Mouse (Mus musculus) hindbrain, embryonic 10.5 days (tissue): Measurements from ENCODE around the gene Rtp4. TPM values are rescaled to one million over a fixed set of nuclear protein-coding genes. Genes with fewer than 3 reads are reported as not detected.
A peak's percentile ranks its signal among the peaks of the same experiment; 100 is the strongest.

Experiments used
- DNase-seq: peaks from one replicate; pipeline ENCODE4 v3.0.0-alpha.2; 2017; ENCODE audit warnings: low spot score
- H3K27ac ChIP-seq: fragments of 300-500 bp; sonication (generic); 2 replicates; pipeline ENCODE4 v1.5.1; 2016; ENCODE audit warnings: mild to moderate bottlenecking, moderate library complexity
- H3K27me3 ChIP-seq: fragments of 300-500 bp; sonication (generic); 2 replicates; pipeline ENCODE4 v1.6.1; 2016; ENCODE audit warnings: mild to moderate bottlenecking; ENCODE audit not compliant: poor library complexity, insufficient read depth, severe bottlenecking
- H3K36me3 ChIP-seq: fragments of 300-500 bp; sonication (generic); 2 replicates; pipeline ENCODE4 v1.6.1; 2016; ENCODE audit warnings: mild to moderate bottlenecking, moderate library complexity
- H3K4me1 ChIP-seq: fragments of 300-500 bp; sonication (generic); replicated peaks from 2 replicates; pipeline ENCODE4 v1.6.1; 2016; ENCODE audit warnings: mild to moderate bottlenecking
- H3K4me3 ChIP-seq: fragments of 300-500 bp; sonication (generic); 2 replicates; pipeline ENCODE4 v1.5.1; 2016; ENCODE audit warnings: mild to moderate bottlenecking, moderate library complexity
- H3K9me3 ChIP-seq: fragments of 300-500 bp; sonication (generic); 2 replicates; pipeline ENCODE4 v1.6.1; 2016; ENCODE audit warnings: mild to moderate bottlenecking, moderate library complexity
- WGBS: fragments of 180-500 bp; shearing (Covaris S2); methylation state at CpG from one replicate; pipeline ENCODE4 v1.1.7; 2016; 5-methylcytosine and 5-hydroxymethylcytosine counted together
- polyA plus RNA-seq: library from polyadenylated mRNA; unstranded; fragments of >200 nt; fragmentation: Nextera tagmentation; extraction: Ambion mirVana; gene quantifications from 2 replicates; pipeline ENCODE4 v1.2.1, GENCODE M21; 2016

Gene Rtp4
- polyA plus RNA-seq, 1 experiment from 2014 or later: 1.5 TPM

DNA sequence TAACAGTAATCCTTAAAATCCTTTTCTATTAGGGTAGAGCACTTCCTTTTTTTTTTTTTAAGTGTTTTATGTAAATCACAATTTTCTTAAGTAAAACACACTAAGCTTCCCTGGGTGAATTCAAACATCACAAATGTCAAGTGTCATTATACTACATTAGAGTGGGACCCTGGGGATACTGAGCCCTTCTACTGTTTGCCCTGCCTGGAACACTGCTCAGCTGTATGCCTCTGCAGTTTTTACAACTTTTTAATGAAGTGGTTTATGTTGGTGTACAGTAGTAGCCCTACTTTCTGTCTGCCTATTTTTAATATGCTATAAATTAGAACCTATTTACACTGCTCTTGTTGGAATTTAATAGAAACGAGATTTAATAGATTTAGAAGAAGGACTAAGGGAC lies 22.2 kb upstream of the Rtp4 start:
- Histone ChIP-seq H3K27ac (no peak overlapping the region), H3K4me3 (no peak overlapping the region), H3K36me3 (no peaks in the 10 kb centered on the region), H3K9me3 (no peaks in the 10 kb centered on the region), H3K27me3 (peaks cover 52% of the 10 kb centered on the region), H3K4me1 (peaks cover 31% of the 10 kb centered on the region)
- WGBS: 71% methylated on average over 1 of the region's 1 CpGs
- DNase-seq: no peak

DNA sequence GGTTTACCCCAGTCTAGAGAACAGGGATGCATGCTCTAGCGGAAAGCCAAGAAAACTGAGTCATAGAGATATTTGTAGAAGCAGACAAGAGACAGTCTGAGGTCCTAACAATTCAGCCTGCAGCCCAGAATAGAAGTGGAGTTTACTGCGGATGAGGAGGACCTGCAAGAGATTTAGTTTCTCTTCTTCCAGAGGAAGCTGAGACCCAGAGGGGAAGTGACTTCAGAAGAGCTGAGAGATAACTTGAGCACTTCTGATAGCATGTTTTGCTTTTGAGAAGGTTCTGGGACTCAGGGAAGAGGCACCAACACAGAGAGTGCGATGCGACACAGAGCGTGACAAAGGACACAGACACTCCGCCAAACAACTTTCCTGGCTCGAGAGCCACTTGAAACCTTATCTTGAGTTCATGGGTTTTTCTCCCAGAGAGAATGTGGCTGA lies 21.4 kb upstream of the Rtp4 start:
- Histone ChIP-seq H3K4me3 (no peak overlapping the region), H3K36me3 (no peaks in the 10 kb centered on the region), H3K4me1 (peaks cover 36% of the 10 kb centered on the region), H3K9me3 (no peaks in the 10 kb centered on the region), H3K27ac (no peak overlapping the region), H3K27me3 (peaks cover 54% of the 10 kb centered on the region)
- no peak for DNase-seq
- 77% methylated on average over 7 of the region's 7 CpGs for WGBS

DNA sequence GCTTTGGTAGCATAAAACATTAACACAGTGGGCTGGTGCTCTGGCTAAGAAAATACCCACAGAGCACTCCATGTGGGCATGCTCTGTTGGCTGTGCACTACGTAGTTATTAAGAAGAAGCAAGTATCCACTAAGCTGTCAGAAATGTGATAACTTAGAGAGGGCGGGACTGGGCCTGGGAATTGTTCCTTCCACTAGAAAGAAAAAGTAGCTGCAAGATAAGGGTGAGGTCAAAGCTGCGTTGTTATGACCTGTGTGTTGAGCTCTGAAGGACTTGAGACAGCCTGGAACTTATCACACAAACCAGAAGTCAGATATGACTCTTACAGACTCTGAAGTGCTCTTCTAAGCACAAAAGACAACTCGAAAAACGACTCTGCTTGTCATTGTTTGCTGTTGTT lies 19.5 kb upstream of the Rtp4 start:
- Histone ChIP-seq H3K36me3 (no peaks in the 10 kb centered on the region), H3K4me3 (no peak overlapping the region), H3K27ac (no peak overlapping the region), H3K27me3 (peaks cover 57% of the 10 kb centered on the region), H3K9me3 (no peaks in the 10 kb centered on the region), H3K4me1 (peaks cover 55% of the 10 kb centered on the region)
- 77% methylated on average over 5 of the region's 5 CpGs for WGBS
- DNase-seq: no peak

DNA sequence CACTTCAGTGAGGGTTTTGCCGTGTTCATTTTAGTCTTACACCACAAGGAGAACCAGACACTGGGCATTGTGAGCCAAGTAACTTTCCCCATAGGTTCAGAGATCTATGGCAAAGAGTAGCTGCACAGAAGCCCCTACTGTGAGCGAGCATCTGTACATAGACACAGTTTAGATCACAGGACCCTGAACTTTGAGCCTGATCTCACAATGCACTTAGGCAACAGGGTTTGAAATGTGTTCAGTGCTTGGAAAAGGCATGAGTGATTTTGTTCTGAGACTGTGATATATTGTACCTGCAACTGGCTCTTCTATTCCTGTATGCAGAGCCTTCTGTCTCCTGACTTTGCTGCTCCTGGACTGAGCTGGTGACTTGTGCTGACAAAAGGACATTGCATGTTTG lies 18.8 kb upstream of the Rtp4 start:
- H3K27ac ChIP-seq: no peak overlapping the region
- H3K4me1 ChIP-seq: peaks cover 60% of the 10 kb centered on the region
- WGBS: 83% methylated on average over 2 of the region's 2 CpGs
- H3K9me3 ChIP-seq: no peaks in the 10 kb centered on the region
- H3K4me3 ChIP-seq: no peak overlapping the region
- peaks cover 53% of the 10 kb centered on the region for H3K27me3 ChIP-seq
- no peak for DNase-seq
- H3K36me3 ChIP-seq: no peaks in the 10 kb centered on the region

DNA sequence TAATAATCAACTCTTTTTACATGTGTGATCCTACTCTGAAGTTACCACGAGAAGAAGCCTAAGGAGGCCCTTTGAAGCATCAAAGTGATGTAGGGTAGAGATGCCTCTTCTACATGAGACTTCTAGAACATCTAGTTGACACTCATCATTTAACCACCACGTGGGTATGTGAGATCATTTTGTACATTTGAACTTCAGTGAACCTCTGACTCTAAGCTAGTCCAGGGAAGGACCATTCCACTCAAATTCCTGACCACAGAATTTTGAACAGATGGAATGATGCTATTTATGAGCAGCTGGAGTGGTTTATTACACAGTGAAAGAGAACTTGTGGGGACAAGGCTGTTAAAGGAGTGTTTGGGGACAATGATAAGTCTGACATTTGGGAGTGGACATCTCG lies 17.6 kb upstream of the Rtp4 start:
- no peak for DNase-seq
- Histone ChIP-seq H3K9me3 (no peaks in the 10 kb centered on the region), H3K4me3 (no peak overlapping the region), H3K27me3 (peaks cover 51% of the 10 kb centered on the region), H3K4me1 (peaks cover 51% of the 10 kb centered on the region), H3K27ac (no peak overlapping the region), H3K36me3 (no peaks in the 10 kb centered on the region)
- 80% methylated on average over 3 of the region's 3 CpGs for whole genome bisulfite sequencing

DNA sequence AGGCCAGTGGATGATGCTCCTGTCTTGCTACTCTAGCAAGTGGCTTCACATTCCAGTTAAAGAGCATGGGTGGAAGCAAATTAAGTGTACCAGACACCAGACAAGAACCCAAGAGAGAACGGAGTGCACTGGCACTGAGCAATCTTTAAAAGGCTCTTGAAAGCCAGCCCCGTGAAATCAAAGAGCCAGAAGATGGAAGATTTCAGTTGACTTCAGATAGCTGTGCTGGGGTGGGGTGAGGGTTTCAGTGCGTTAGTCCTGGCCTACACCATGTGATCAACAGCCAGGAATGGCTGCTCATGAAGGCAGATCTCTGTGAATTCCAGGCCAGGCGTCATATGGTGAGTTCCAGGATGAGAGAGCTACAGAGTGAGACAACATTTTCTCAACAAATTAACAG lies 16.7 kb upstream of the Rtp4 start:
- 77% methylated on average over 4 of the region's 4 CpGs for WGBS
- H3K27ac ChIP-seq: peak overlapping the region; percentile 62; the same call in 1 of the 2 replicates
- H3K36me3 ChIP-seq: no peaks in the 10 kb centered on the region
- H3K4me1 ChIP-seq: peaks cover 43% of the 10 kb centered on the region
- no peak overlapping the region for H3K4me3 ChIP-seq
- no peak for DNase-seq
- H3K27me3 ChIP-seq: peaks cover 51% of the 10 kb centered on the region
- H3K9me3 ChIP-seq: no peaks in the 10 kb centered on the region

DNA sequence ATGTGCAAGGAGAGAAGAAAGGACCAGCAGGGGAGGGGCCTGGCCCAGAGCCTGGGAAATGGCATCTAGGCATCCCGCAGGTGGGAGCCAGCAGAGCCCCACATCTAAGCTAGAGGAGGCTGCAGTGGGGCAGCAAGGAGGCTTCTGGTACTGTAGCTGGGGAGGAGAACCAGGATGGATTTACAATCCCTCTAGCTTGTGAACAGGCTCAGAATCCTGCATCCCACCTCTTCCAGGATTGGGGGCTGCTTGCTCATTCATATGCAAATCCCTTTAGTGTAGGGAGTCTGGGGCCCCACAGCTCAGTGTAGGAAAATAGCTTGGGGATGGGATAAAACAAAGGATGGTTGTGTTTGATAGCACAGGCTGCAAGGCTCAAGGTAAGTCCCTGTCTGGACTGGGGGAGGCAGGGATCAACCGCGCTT lies 15.8 kb upstream of the Rtp4 start:
- no peaks in the 10 kb centered on the region for H3K36me3 ChIP-seq
- H3K4me1 ChIP-seq: peaks cover 34% of the 10 kb centered on the region
- peak overlapping the region; percentile 83 for H3K27ac ChIP-seq
- WGBS: 25% methylated on average over 3 of the region's 3 CpGs
- H3K27me3 ChIP-seq: peaks cover 51% of the 10 kb centered on the region
- DNase-seq: peak; percentile 32
- H3K9me3 ChIP-seq: no peaks in the 10 kb centered on the region
- H3K4me3 ChIP-seq: no peak overlapping the region

DNA sequence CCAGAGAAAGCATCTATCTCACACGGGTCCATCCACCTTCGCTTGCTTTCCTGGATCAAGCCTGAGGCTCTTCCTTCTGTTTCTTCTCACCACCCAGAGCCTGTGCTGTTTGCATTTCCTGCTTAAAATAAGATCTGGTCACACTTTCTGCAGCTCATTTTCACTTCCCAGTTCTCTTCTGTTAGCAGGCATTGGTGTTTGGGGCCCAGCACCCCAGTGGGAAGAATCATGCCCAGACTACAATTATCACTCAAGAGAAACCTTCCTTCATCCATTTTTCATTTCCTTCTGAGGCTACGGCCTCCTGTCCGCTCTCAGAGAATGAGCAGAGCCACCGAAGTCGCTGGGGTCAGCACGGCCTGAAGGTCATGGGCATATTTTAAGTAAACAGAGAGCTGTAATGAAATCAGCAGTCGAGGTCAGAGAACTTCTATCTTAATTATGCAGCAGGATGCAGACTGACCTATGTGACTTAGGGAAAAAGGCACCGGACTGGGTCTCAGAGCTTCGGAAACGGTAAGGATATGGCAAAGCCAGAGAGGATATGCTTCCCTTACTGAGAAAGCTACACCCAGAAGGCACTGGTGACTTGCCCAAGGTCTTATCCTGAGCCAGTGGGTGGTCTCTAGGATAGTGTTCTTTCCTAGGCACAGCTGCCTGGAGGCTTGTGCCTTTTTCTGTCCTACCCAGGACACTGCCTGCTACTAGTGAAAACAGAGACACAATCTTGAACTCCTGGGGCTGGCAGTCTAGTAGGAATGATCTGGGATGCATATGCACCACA lies 14.0 kb upstream of the Rtp4 start:
- Histone ChIP-seq H3K27me3 (peaks cover 44% of the 10 kb centered on the region), H3K4me3 (no peak overlapping the region), H3K27ac (peak overlapping the region; percentile 83), H3K36me3 (no peaks in the 10 kb centered on the region), H3K4me1 (peaks cover 34% of the 10 kb centered on the region), H3K9me3 (no peaks in the 10 kb centered on the region)
- DNase-seq: no peak
- WGBS: 38% methylated on average over 11 of the region's 11 CpGs

DNA sequence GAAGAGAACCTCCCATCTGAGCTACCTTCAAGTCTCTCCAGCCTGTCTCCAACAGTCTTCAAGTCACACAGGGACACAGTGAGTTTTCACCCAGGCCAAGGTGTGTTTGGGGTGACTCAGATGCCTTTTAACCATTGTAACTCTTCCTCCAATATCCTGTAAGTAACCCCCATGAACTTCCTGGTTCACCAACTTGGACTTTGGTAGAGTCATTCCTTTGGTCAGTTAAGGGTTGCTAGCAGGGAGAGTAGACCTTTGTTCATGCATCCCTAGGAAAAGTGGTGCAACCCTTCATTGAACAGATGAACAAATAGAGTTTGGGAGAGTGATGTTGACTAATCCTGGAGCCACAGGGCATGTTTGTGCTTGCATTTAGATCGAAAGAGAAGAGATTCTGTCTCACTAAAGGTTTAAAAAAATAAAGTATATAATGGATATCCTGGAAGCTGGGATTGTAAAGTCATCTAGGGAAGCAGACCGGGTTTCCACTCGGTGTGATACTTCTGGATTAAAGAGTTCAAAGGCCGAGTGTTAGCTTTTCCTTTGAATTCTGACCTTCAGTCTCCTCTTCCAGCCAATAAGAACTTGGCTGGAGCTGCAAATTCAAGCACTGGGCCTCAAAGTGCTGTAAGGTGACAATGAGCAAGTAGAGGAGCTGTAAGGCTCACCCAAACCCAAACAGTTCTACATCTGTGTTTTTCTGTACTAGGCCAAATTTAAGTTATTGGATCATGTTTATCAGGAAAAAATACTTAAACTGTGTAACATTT lies 8.7 kb upstream of the Rtp4 start:
- Histone ChIP-seq H3K27ac (no peak overlapping the region), H3K27me3 (peaks cover 8% of the 10 kb centered on the region; the same call in 1 of the 2 replicates), H3K4me3 (no peak overlapping the region), H3K36me3 (peaks cover 3% of the 10 kb centered on the region; the same call in 1 of the 2 replicates), H3K4me1 (peaks cover 2% of the 10 kb centered on the region), H3K9me3 (no peaks in the 10 kb centered on the region)
- WGBS: 84% methylated on average over 4 of the region's 4 CpGs
- no peak for DNase-seq

DNA sequence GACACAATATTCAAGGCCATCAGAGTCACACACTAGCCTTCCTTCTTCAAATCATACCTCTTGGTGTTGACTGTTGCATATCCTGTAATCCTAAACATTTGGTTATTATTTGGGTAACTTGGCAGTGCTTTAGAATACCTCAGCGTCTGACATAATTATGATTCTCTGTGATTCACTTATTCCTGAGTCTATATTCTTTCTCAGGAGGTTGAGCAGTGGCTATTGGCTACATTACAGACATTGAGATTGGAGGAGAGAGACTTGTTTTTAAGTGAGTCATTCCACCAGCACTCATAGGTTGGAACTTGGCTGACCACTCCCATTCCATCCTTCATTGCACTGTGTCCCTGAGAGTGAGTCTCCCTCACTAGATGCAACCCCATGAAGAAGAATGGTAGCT lies 6.7 kb upstream of the Rtp4 start:
- Histone ChIP-seq H3K27ac (no peak overlapping the region), H3K36me3 (peaks cover 3% of the 10 kb centered on the region; the same call in 1 of the 2 replicates), H3K27me3 (peaks cover 5% of the 10 kb centered on the region; the same call in 1 of the 2 replicates), H3K4me3 (no peak overlapping the region), H3K4me1 (no peaks in the 10 kb centered on the region; the same call in 1 of the 2 replicates), H3K9me3 (no peaks in the 10 kb centered on the region)
- WGBS: 90% methylated on average over 1 of the region's 1 CpGs
- DNase-seq: no peak

DNA sequence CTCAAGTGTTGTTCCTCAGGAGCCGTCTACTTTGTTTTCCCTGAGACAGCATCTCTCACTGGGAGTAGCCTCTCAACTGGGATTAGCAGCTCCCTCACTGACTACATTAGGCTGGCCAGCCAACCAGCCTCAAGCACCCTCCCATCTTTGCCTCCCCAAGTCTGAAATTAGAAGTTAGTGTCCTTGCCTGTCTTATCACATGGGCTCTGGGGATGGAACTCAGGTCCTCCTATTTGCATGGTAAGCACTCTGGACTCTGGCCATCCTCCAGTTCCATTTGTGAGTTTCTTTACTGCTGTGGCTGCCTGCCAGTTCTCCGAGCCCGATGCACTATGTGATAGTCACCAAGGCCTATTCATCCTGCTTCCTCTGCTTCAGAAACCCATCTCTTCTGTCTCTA lies 4.3 kb upstream of the Rtp4 start:
- Histone ChIP-seq H3K27me3 (peaks cover 2% of the 10 kb centered on the region; the same call in 1 of the 2 replicates), H3K27ac (no peak overlapping the region), H3K9me3 (no peaks in the 10 kb centered on the region), H3K4me1 (peaks cover 17% of the 10 kb centered on the region), H3K4me3 (no peak overlapping the region), H3K36me3 (peaks cover 3% of the 10 kb centered on the region; the same call in 1 of the 2 replicates)
- DNase-seq: no peak
- WGBS: 80% methylated on average over 3 of the region's 3 CpGs

DNA sequence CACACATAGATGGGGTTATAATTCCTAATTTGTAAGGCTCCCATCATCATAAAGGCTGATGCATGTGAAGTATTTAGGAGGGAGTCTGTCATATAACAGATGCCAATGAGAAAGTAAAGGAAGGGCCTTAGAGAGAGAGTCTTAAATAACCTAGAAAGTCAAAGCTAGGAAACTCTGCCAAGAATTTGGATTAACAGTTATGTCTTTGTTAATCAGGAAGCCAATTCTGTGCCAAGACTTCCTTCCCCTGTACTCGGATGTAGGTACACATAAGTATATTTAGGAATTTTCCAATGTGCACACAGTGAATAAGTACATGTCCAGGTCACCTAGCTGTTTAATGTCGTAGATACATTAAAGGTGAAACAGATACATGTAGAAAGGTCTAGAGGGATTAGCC lies 3.5 kb upstream of the Rtp4 start:
- WGBS: 91% methylated on average over 2 of the region's 2 CpGs
- H3K27ac ChIP-seq: no peak overlapping the region
- DNase-seq: no peak
- peaks cover 8% of the 10 kb centered on the region; the same call in 1 of the 2 replicates for H3K27me3 ChIP-seq
- H3K36me3 ChIP-seq: peaks cover 3% of the 10 kb centered on the region; the same call in 1 of the 2 replicates
- no peaks in the 10 kb centered on the region for H3K9me3 ChIP-seq
- H3K4me3 ChIP-seq: no peak overlapping the region
- peaks cover 26% of the 10 kb centered on the region for H3K4me1 ChIP-seq

DNA sequence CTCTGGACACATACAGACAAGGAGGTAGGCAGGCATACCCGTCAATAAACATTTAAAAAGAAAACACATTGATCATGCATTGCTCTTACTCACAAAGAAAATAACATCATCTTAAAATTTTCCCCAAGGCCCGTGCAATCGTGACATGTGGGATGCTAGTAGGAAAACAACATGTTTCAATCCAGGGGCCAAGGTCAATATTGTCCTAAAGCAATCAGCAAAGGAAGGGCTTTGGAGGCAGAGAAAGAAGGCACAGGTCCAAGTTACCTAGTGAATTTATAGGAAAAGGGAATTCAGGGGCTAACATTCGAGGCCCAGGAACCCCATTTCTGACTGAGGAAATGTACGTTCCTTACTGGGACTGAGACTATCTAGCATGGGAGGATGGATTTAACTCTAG lies 2.9 kb upstream of the Rtp4 start:
- Histone ChIP-seq H3K36me3 (peaks cover 3% of the 10 kb centered on the region; the same call in 1 of the 2 replicates), H3K4me1 (peaks cover 26% of the 10 kb centered on the region), H3K27ac (no peak overlapping the region), H3K9me3 (no peaks in the 10 kb centered on the region), H3K4me3 (no peak overlapping the region), H3K27me3 (peaks cover 15% of the 10 kb centered on the region; the same call in 1 of the 2 replicates)
- DNase-seq: no peak
- 88% methylated on average over 5 of the region's 5 CpGs for WGBS
